Mouse (Mus musculus) intestine, embryonic 16.5 days (tissue): ENCODE results near the gene Eftud2. TPM values are rescaled to one million over a fixed set of nuclear protein-coding genes. Genes with fewer than 3 reads are reported as not detected.

Experiments
- ATAC-seq: fragments of 200-750 bp; cut with Nextera tagmentation; 2 replicates; pipeline ENCODE4 v1.8.0; 2017; ENCODE audit warnings: moderate TSS enrichment, moderate library complexity
- H3K27ac ChIP-seq: fragments of 300-500 bp; sonication (generic); 2 replicates; pipeline ENCODE4 v1.5.1; 2014; ENCODE audit warnings: mild to moderate bottlenecking, low read length
- H3K27me3 ChIP-seq: fragments of 300-500 bp; sonication (generic); replicated peaks from 2 replicates; pipeline ENCODE4 v1.6.1; 2014; ENCODE audit warnings: low read length, control low read depth, mixed read lengths; ENCODE audit not compliant: control insufficient read depth, insufficient read depth
- H3K36me3 ChIP-seq: fragments of 300-500 bp; sonication (generic); 2 replicates; pipeline ENCODE4 v1.6.1; 2014; ENCODE audit warnings: low read length, control low read depth; ENCODE audit not compliant: control insufficient read depth, insufficient read depth
- H3K4me1 ChIP-seq: fragments of 300-500 bp; sonication (generic); 2 replicates; pipeline ENCODE4 v1.6.1; 2014; ENCODE audit warnings: low read length, control low read depth, mixed read lengths; ENCODE audit not compliant: control insufficient read depth, insufficient read depth
- H3K4me2 ChIP-seq: fragments of 300-500 bp; sonication (generic); 2 replicates; pipeline ENCODE4 v1.6.1; 2014; ENCODE audit warnings: low read depth, low read length, control low read depth
- H3K4me3 ChIP-seq: fragments of 300-500 bp; sonication (generic); 2 replicates; pipeline ENCODE4 v1.5.1; 2014; ENCODE audit warnings: mild to moderate bottlenecking, low read length
- H3K9ac ChIP-seq: fragments of 300-500 bp; sonication (generic); 2 replicates; pipeline ENCODE4 v1.6.1; 2014; ENCODE audit warnings: low read depth, low read length
- H3K9me3 ChIP-seq: fragments of 300-500 bp; sonication (generic); 2 replicates; pipeline ENCODE4 v1.6.1; 2016; ENCODE audit warnings: low read length, control low read depth; ENCODE audit not compliant: control insufficient read depth
- WGBS: fragments of 180-500 bp; shearing (Covaris S2); extraction: QIAGEN DNeasy Blood & Tissue Kit; methylation state at CpG from one replicate; pipeline ENCODE4 v1.1.7; 2014; 5-methylcytosine and 5-hydroxymethylcytosine counted together
- polyA plus RNA-seq: library from polyadenylated mRNA; unstranded; fragments of >200 nt; fragmentation: Nextera tagmentation; extraction: Ambion mirVana; gene quantifications from 2 replicates; pipeline ENCODE4 v1.2.1, GENCODE M21; 2015

The Eftud2 gene
- polyA plus RNA-seq, 1 experiment from 2014 or later = 140 TPM

DNA sequence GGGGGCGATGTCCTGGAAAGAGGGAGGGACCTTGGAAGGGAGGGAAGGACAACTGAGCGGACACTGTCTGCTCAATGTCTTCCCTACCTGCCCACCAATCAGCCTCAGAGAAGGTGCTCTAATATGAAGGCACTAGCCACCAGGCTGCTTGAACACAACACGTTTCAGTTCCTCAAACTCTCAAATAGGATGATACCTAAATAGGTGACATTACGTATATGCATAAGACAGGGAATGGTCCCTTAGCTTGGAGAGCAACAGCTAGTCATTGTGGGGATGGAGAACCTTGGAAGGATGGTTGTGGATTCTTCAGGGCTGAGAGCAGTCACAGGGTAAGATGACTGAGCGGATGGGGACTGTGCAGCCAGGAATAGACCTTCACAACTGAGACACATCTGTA lies 6.6 kb upstream of the Eftud2 start:
- no peak for ATAC-seq
- Histone ChIP-seq H3K9me3 (no peaks in the 10 kb centered on the region), H3K27me3 (no peaks in the 10 kb centered on the region; the same call in none of the 2 replicates), H3K4me2 (no peak overlapping the region), H3K27ac (no peak overlapping the region), H3K4me1 (0 out of 2 replicates have a peak, but pooled peaks cover 3% of the 10 kb centered on the region), H3K4me3 (no peak overlapping the region), H3K9ac (no peak overlapping the region), H3K36me3 (no peaks in the 10 kb centered on the region)
- WGBS = 81% methylated on average over 5 of the region's 5 CpGs

DNA sequence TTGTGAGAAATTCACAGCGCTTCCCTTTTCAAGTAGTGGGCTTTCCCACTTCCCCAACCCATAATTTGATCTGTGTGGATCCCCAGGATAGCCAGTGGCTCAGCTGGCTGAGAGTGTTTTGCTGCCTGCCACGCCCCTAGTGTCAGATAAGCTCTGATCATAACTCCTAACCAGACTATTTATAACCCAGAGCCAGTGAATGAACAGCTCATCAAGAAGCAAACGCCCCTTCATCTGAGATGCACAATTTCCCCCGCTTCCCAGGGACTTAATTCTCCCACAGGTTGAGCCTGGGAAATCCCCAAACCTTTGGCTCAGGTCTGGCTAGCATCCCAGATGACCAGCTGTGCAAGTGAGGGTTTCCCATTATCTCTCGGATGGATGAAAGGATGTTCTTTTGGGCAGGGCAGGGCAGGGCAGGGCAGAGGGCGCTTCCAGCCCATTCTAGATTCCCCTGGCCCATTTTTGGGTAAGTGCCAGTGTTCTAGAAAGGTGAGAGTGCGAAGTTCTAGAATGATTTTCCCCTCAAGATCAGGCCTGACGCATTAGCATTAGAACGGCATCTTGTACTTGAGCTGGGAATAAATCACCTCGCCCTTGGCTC lies 3.9 kb upstream of the Eftud2 start, which contains the start of gene Fam187a:
Gene Fam187a (plus strand): TSS at position 554 of the 604 bp plus-strand sequence.
- Histone ChIP-seq H3K4me1 (peaks cover 11% of the 10 kb centered on the region), H3K36me3 (no peaks in the 10 kb centered on the region), H3K9ac (0 out of 2 replicates have a peak within 1 kb of the TSS, but pooled peaks have one; percentile 7), H3K9me3 (no peaks in the 10 kb centered on the region), H3K27ac (no peak within 1 kb of the TSS), H3K4me3 (no peak within 1 kb of the TSS), H3K27me3 (no peaks in the 10 kb centered on the region; the same call in none of the 2 replicates), H3K4me2 (no peak within 1 kb of the TSS)
- no peak for ATAC-seq
- WGBS = 55% methylated on average over 10 of the region's 10 CpGs

DNA sequence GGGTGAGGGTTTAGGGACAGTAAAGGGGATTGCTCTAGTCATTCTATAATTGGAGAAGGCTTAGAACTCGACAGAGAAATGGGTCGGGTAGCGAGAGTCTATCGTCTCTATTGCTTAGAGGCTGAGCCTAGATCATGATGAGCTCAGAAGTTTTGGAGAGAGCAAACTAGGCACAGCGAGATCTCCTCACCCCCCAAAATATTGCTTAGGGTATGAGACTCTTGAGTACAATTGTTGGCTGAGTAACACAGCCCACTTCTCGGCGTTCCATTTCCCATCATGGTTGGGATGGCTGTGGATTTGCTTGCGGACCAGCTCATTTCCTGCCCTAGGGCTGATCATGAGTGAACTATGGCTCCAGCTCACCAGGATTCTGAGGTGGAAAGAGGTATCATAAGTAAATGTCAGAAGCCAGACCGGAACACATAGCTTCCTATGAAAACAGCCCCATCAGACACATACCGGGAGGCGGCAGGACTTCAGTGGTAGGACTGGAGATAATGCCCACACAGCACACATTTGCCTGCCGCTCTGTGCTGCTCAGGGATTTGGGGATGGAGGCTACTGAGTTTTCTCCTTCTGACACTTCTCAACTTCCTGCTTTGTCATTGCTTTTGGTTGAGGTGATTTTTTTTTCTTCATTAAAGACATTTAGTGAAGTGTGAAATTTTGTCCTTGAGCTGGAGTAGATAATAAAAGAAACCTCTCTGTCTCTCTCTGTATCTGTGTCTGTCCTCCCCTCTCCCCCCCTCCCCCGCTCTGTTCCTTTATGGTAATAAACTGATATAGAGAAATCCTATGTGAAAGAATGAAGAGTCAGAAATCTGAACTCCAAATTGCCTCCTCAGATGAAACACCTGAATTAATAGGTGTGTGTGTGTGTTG lies 771 bp upstream of the Eftud2 start:
- no peaks in the 10 kb centered on the region; the same call in 1 of the 2 replicates for H3K27me3 ChIP-seq
- H3K4me1 ChIP-seq = peaks cover 14% of the 10 kb centered on the region
- no peak overlapping the region for H3K27ac ChIP-seq
- no peaks in the 10 kb centered on the region for H3K36me3 ChIP-seq
- ATAC-seq = peak; percentile 36
- H3K4me2 ChIP-seq = peak overlapping the region; percentile 85
- WGBS = 17% methylated on average over 13 of the region's 13 CpGs
- peak overlapping the region; percentile 87 for H3K4me3 ChIP-seq
- H3K9me3 ChIP-seq = no peaks in the 10 kb centered on the region
- H3K9ac ChIP-seq = peak overlapping the region; percentile 86

DNA sequence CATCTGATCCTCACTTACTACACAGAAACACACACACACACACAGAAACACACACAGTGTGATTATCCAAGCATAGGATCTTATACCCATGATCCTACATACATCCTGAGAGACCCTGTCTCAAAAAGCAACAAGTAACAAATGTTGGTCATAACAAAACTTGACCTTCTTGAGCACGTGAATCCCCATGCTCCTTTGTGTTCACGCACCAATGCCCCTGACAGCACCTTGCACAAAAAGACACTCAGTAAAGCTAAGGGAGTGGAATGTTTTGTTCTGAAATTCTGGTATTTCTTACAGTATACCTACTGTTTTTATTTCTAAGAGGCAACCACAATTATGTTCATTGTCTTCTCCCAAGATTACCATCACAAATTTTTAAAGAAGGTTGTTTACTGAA lies 1.2 kb downstream of the Eftud2 start:
- peaks cover 13% of the 10 kb centered on the region for H3K4me1 ChIP-seq
- no peaks in the 10 kb centered on the region for H3K27me3 ChIP-seq
- H3K4me3 ChIP-seq = no peak overlapping the region
- no peak for ATAC-seq
- H3K9me3 ChIP-seq = no peaks in the 10 kb centered on the region
- 73% methylated on average over 2 of the region's 2 CpGs for WGBS
- H3K36me3 ChIP-seq = 0 out of 2 replicates have a peak, but pooled peaks cover 3% of the 10 kb centered on the region
- H3K9ac ChIP-seq = no peak overlapping the region
- H3K27ac ChIP-seq = no peak overlapping the region
- H3K4me2 ChIP-seq = no peak overlapping the region

DNA sequence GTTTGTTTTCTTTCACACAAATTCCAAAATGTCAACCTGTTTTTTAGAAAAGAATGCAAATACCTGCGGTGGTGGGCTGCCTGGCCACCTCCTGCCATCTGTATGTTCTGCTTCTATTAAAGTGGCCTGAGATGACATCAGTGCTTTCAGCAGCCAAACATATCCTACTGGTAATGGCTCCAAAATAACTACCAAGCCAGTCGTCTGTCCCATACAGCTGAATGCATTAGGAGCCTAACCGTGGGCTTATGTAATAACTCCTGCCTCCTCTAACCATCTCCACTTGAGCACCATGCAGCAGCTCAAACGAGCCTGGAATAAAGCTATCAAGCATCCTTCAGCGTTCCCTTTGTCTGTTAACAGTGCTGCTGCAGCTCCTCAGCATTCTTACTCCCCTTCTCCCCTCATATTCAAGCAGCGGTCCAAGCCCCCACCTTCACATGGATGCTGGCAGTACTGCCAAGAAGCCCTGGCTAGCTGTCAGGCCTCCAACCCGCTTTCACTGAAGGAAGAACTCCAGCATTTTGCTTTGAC lies 5.9 kb downstream of the Eftud2 start:
- Histone ChIP-seq H3K27me3 (no peaks in the 10 kb centered on the region), H3K4me1 (peaks cover 4% of the 10 kb centered on the region; the same call in 1 of the 2 replicates), H3K9me3 (no peaks in the 10 kb centered on the region), H3K9ac (no peak overlapping the region), H3K4me2 (no peak overlapping the region), H3K4me3 (no peak overlapping the region), H3K36me3 (peaks cover 12% of the 10 kb centered on the region; the same call in 1 of the 2 replicates), H3K27ac (no peak overlapping the region)
- WGBS = 81% methylated on average over 7 of the region's 7 CpGs
- no peak for ATAC-seq

DNA sequence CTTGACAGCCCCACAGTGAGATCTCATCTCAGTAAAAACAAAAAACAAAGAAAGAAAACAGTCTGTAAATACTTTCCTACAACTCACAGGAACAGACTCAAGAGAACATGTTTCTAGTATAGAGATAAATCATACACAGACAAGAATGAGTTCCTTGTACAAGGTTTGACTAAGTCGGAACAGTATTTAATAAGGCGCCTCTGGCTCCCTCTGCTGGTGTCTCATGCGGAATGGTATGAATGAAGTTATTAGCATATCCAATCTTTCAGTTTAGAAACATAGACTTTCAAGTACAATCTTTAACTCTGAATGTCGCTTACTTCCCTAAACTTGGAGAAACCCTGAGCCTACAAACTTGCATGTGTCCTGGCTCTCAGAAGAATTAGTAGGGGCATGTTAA lies 16.5 kb downstream of the Eftud2 start:
- H3K4me3 ChIP-seq = no peak overlapping the region
- 25% methylated on average over 4 of the region's 4 CpGs for WGBS
- no peaks in the 10 kb centered on the region for H3K27me3 ChIP-seq
- no peaks in the 10 kb centered on the region for H3K9me3 ChIP-seq
- H3K9ac ChIP-seq = no peak overlapping the region
- no peak overlapping the region for H3K27ac ChIP-seq
- no peaks in the 10 kb centered on the region for H3K4me1 ChIP-seq
- no peak overlapping the region for H3K4me2 ChIP-seq
- ATAC-seq = no peak
- H3K36me3 ChIP-seq = peaks cover 9% of the 10 kb centered on the region

DNA sequence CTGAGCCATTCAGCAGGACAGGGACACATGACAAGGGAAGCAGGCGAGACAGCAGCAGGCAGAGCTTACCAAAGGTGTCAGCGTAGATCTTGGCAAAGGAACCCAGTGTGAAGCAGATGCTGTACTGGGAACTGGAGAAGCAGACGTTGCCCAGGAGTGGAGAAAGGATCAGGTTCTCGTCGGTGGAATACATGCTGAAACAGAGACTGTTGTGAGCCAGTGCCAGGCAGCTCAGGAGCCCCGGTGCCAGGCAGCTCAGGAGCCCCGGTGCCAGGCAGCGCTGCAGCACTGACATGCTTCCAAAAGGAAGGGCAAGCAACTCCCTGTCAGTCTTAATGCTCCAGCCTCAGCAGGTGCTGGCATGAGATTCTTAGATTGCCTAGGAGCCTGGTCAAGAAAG lies 20.9 kb downstream of the Eftud2 start:
- no peaks in the 10 kb centered on the region for H3K27me3 ChIP-seq
- no peak overlapping the region for H3K4me2 ChIP-seq
- H3K9ac ChIP-seq = no peak overlapping the region
- peaks cover 7% of the 10 kb centered on the region for H3K36me3 ChIP-seq
- no peak overlapping the region for H3K27ac ChIP-seq
- H3K9me3 ChIP-seq = no peaks in the 10 kb centered on the region
- H3K4me1 ChIP-seq = no peaks in the 10 kb centered on the region
- WGBS = 89% methylated on average over 8 of the region's 8 CpGs
- H3K4me3 ChIP-seq = no peak overlapping the region
- no peak for ATAC-seq

DNA sequence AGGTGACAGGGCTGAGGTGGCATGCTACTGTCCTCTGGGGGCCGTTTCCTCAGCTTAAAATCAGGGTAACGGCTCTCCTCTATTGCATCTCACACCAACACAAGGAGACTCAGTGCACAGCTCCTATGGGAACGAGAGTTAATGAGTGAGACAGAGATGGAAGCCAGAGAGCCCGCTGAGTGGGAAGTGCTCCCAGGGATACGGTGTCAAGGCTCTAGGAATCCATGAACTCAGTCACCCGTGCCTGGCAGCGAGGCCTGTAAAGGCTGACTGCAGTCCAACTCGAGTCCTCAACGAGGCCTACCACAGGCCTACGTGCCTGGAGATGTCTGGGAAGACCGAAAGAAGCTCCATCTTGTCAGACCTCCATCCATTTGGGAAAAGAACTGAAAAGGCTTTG lies 21.8 kb downstream of the Eftud2 start:
- ATAC-seq = no peak
- WGBS = 90% methylated on average over 11 of the region's 11 CpGs
- no peak overlapping the region for H3K27ac ChIP-seq

DNA sequence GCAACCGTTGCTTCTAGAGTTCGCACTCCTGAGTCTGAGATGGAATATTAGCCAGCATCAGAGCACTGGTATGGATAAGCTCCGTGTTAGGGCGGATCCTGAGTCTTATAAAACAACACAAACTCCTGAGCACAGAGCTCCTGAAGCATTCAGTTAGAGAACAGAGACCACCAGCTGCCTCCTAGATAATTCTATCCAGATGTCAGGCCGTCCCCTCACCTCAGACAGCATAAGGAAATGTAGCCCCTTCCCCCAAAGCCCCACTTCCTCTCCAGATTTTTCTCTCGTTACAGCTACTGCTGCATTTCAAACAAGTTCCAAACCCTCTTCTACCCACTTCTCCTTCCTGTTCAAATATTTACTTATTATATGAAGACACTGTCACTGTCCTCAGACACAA lies 24.8 kb downstream of the Eftud2 start:
- no peaks in the 10 kb centered on the region for H3K27me3 ChIP-seq
- H3K9ac ChIP-seq = no peak overlapping the region
- H3K36me3 ChIP-seq = peaks cover 16% of the 10 kb centered on the region
- no peak overlapping the region for H3K4me3 ChIP-seq
- no peak overlapping the region for H3K27ac ChIP-seq
- no peaks in the 10 kb centered on the region for H3K4me1 ChIP-seq
- WGBS = 84% methylated on average over 6 of the region's 6 CpGs
- ATAC-seq = no peak
- no peaks in the 10 kb centered on the region for H3K9me3 ChIP-seq
- H3K4me2 ChIP-seq = no peak overlapping the region

More for the DNA sequence above, 21.8 kb downstream of the Eftud2 start:
- H3K4me2 ChIP-seq = no peak overlapping the region
- H3K9ac ChIP-seq = no peak overlapping the region
- H3K4me1 ChIP-seq = no peaks in the 10 kb centered on the region
- no peak overlapping the region for H3K4me3 ChIP-seq
- H3K9me3 ChIP-seq = no peaks in the 10 kb centered on the region
- H3K36me3 ChIP-seq = peaks cover 12% of the 10 kb centered on the region
- H3K27me3 ChIP-seq = no peaks in the 10 kb centered on the region
